Mouse (Mus musculus) cerebellum, adult 18-20 months (tissue): ENCODE measurements around the gene Gapt.

Source experiments
- DNase-seq, 2 experiments: peaks; one replicate each; pipeline ENCODE4 v3.0.0; 2021

The Gapt gene

GRCm38 (mm10) chr13:110342602-110343001 is 14.4 kb downstream of the Gapt start:
- no peak for DNase-seq

DNA sequence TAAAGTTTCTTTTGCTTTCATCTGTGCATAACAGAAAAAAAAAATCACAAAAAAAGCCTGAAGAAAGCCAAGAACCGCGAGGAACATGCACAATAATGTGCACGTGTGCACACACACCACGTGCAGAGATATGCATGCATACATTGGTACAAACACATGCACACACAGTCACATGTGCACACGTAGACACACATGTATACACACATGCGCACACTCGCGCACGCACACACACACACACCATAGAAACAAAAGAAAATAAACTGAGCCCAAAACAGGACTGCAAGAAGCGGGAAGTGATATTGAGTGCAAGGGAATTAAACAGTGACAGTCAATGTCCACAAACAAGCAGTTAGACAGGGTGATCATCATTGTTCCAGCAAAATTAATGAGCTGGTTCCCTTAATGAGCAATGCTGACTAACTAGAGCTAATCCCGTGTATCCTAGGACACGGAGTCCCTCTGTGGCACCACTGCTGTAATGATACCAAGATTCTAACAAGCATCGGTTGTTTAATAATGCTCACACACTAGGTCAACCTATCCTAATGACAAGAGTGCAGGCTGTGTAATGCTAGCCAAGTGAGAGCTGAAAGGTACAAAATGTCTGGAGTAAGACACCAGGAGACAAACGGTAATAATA is 23.9 kb downstream of the Gapt start:
- DNase-seq = no peak

- peak; percentile 22 to 33 for DNase-seq
Observed at GRCm38 (mm10) chr13:110318746-110319145, 38.3 kb downstream of the Gapt start.

GRCm38 (mm10) chr13:110307188-110307587 is 49.8 kb downstream of the Gapt start:
- no peak for DNase-seq
